In the genomic region with DNA sequence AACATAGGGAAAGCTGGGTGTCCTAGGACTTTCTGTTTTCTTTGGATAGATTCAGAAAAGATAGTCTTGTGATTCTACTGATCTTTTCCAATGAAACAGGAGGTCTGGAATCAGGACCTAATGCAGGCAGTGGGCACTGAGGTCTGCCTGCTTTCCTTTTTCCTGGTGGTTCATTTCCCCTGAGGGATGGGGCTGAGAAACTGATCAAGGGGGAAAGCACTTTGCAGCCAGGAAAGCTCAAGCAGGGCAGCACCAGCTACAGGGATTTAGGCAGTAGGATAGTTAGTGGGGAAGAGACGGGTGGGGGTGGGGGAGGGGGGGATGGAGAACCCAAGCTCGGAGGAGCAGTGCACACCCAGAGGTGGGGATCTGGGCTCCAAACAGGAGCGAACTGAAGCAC, we compare ENCODE assay signal across 15 mouse cellular contexts. TPM values are rescaled to one million over a fixed set of nuclear protein-coding genes. Genes with fewer than 3 reads are reported as not detected.
DNase-seq lines count a peak whose midpoint lies in the region; ATAC-seq and TF ChIP-seq lines count a peak whose summit lies in the region.
"Had no signal": no experiment of that assay in that cellular context is flagged by ENCODE, and none has a peak within 500 bp of the region (broad histone marks: within the 10 kb centered on the region; RNA-seq: fewer than 3 reads in every experiment).

No protein-coding gene starts in this region.

- no peak overlapping the region for H3K4me3 ChIP-seq in heart, adult 2 months
- H3K4me3 ChIP-seq in heart, embryonic 13.5 days, result no peak overlapping the region
- H3K4me3 ChIP-seq in neural tube, embryonic 13.5 days, result no peak overlapping the region
- H3K4me3 ChIP-seq: embryonic facial prominence, embryonic 10.5 days; forebrain, embryonic 13.5 days; hindbrain, embryonic 13.5 days had no signal

- no peaks in the 10 kb centered on the region for H3K9me3 ChIP-seq in heart, embryonic 13.5 days
- H3K9me3 ChIP-seq in neural tube, embryonic 13.5 days, result no peaks in the 10 kb centered on the region
- H3K9me3 ChIP-seq: embryonic facial prominence, embryonic 10.5 days; forebrain, embryonic 13.5 days; hindbrain, embryonic 13.5 days had no signal

- H3K4me1 ChIP-seq in heart, adult 2 months (ENCODE audit: control insufficient read depth, insufficient read depth, low read length), result peaks cover 13% of the 10 kb centered on the region
- peaks cover 39% of the 10 kb centered on the region for H3K4me1 ChIP-seq in heart, embryonic 13.5 days
- peaks cover 19% of the 10 kb centered on the region for H3K4me1 ChIP-seq in neural tube, embryonic 13.5 days (replicated peaks)
- H3K4me1 ChIP-seq: forebrain, embryonic 13.5 days had no signal

- no peak for TF ChIP-seq POLR2A in heart, adult 2 months (IDR thresholded peaks at IDR 0.05; ENCODE audit: insufficient read depth, low read depth, low read length)

- DNase-seq in heart, adult 2 months, result no peak
- DNase-seq in heart, adult 9 months (ENCODE audit: low spot score in 2 of 2), result no peak
- DNase-seq in heart, adult 18-20 months, result no peak
- no peak for DNase-seq in neural tube, embryonic 10.5 days (ENCODE audit: extremely low spot score, low spot score)
- DNase-seq: cerebellum, adult 2 months; cerebellum, postnatal 10 days; forebrain, postnatal 0 days; kidney, adult 11 months; kidney, adult 9 months had no signal

- no peaks in the 10 kb centered on the region for H3K27me3 ChIP-seq in heart, adult 2 months (ENCODE audit: control insufficient read depth, insufficient read depth, low read length)
- no peaks in the 10 kb centered on the region for H3K27me3 ChIP-seq in heart, embryonic 13.5 days (replicated peaks)
- H3K27me3 ChIP-seq in neural tube, embryonic 13.5 days, result no peaks in the 10 kb centered on the region
- H3K27me3 ChIP-seq: forebrain, embryonic 13.5 days; hindbrain, embryonic 13.5 days had no signal

- no peak overlapping the region for H3K4me2 ChIP-seq in heart, embryonic 13.5 days
- no peak overlapping the region for H3K4me2 ChIP-seq in neural tube, embryonic 13.5 days
- H3K4me2 ChIP-seq: forebrain, embryonic 13.5 days; hindbrain, embryonic 13.5 days had no signal

- no peak overlapping the region for H3K9ac ChIP-seq in heart, adult 2 months (ENCODE audit: low read depth, low read length)
- no peak overlapping the region for H3K9ac ChIP-seq in heart, embryonic 13.5 days
- 0 out of 2 replicates have a peak overlapping the region, but pooled peaks have one; percentile 17 for H3K9ac ChIP-seq in neural tube, embryonic 13.5 days
- H3K9ac ChIP-seq: forebrain, embryonic 13.5 days; forebrain, postnatal 0 days; hindbrain, embryonic 13.5 days had no signal

- TF ChIP-seq EP300 in heart, adult 2 months (IDR thresholded peaks at IDR 0.05; ENCODE audit: insufficient read depth, low read depth, low read length), result no peak

- intact Hi-C loops in heart, adult 2 months (cut with DNase I), result no loop called here

- 58% methylated on average over 3 of the region's 3 CpGs for WGBS in heart, adult 2 months
- 44% methylated on average over 3 of the region's 3 CpGs for WGBS in heart, embryonic 13.5 days
- 47% methylated on average over 3 of the region's 3 CpGs for WGBS in neural tube, embryonic 13.5 days

- H3K36me3 ChIP-seq in heart, adult 2 months (ENCODE audit: control insufficient read depth, insufficient read depth, low read length), result peaks cover 6% of the 10 kb centered on the region
- peaks cover 74% of the 10 kb centered on the region for H3K36me3 ChIP-seq in heart, embryonic 13.5 days
- H3K36me3 ChIP-seq in neural tube, embryonic 13.5 days, result peaks cover 22% of the 10 kb centered on the region

- no peak for ATAC-seq in heart, embryonic 13.5 days (ENCODE audit: extremely low read depth, insufficient number of reproducible peaks, low FRiP score, low TSS enrichment)
- no peak for ATAC-seq in neural tube, embryonic 13.5 days (ENCODE audit: low read depth)
- ATAC-seq: forebrain, embryonic 13.5 days; forebrain, postnatal 0 days; hindbrain, postnatal 0 days had no signal

- H3K27ac ChIP-seq in heart, adult 2 months, result peak overlapping the region; percentile 41; the same call in 1 of the 2 replicates
- H3K27ac ChIP-seq in heart, embryonic 13.5 days (replicated peaks), result peak overlapping the region; percentile 73
- no peak overlapping the region for H3K27ac ChIP-seq in neural tube, embryonic 13.5 days (replicated peaks)
- H3K27ac ChIP-seq: embryonic facial prominence, embryonic 10.5 days; forebrain, embryonic 13.5 days; hindbrain, embryonic 13.5 days; hindbrain, postnatal 0 days had no signal

- no peak for TF ChIP-seq CTCF in heart, adult 2 months (IDR thresholded peaks at IDR 0.05)

- no peaks in the 10 kb centered on the region for H3K79me2 ChIP-seq in heart, adult 2 months (replicated peaks; ENCODE audit: control insufficient read depth, insufficient read depth, low read length)

RNA-seq across cellular contexts. Expression of a gene that starts 33.7 kb away (rescaled TPM):
- total RNA-seq in heart, adult 2 months (2021), result 10 to 100 TPM; 27.7 to 30.6 TPM
- 24.1 and 29.8 TPM in 2 replicates for polyA plus RNA-seq in heart, adult 2 months (2012; rRNA removed)
- polyA plus RNA-seq in heart, embryonic 13.5 days (2015; fragmentation: Nextera tagmentation; extraction: Ambion mirVana), result 27.2 and 31.9 TPM in 2 replicates
- total RNA-seq in heart, adult 18-20 months (2021), result 10 to 100 TPM; 31.9 to 39.9 TPM
- 15.0 and 21.1 TPM in 2 replicates for polyA plus RNA-seq in neural tube, embryonic 13.5 days (2015; fragmentation: Nextera tagmentation; extraction: Ambion mirVana)
